Mouse (Mus musculus): ENCODE data around the gene A630089N07Rik. TPM values are rescaled to one million over a fixed set of nuclear protein-coding genes. Genes with fewer than 3 reads are reported as not detected.

A630089N07Rik gene
- total and polyA plus RNA-seq, 3 experiments = 0.84 to 1.8 (median 1.5) TPM

DNA sequence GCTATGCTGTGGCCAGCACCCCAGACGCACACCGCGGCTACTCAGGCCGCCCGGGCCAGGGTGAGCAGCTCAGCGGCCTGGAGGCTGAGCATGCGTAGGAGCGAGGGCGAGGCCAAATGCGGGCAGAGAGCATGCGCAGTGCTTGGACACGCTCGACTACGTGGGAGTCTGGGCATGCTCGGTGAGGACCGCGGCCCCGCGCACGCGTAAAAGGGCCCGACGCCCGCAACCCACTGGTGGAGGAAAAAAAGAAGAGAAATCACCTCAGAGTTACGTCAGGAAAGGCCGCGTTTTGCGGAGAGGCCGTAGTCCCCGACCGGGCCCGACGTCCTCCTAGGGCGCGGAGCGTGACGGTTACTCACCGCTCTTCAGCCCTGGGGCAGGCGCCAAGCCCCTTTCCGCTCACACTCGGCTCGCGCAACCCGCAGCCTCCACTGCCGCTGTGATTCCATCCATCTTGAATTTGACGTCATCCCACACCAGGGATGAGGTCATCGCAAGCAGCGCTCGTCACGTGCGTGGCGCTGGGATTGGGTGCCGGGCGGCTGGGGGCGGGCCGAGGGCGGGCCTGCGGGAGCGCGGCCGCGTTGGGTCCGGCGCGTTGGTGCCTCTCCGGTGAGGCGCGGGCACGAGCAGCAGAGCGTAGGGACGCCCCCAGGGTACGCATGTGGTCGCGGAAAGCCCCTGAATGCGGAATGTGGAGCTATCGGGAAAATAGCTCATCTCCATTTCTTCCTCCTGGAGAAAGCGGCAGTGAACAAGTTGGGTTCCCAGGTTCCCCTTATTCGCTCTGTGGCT, 119.9 kb downstream of the A630089N07Rik start, which contains the start of the genes C2cd2 and Zbtb21:
TSS of gene C2cd2 (minus strand) at position 448 of the 798 bp plus-strand sequence.
TSS of gene Zbtb21 (minus strand) at position 472 of the 798 bp plus-strand sequence.
- TF ChIP-seq CTCF (IDR thresholded peaks at IDR 0.05) (peak; percentile 2; the same call in 1 of the 2 replicates), EP300 (IDR thresholded peaks at IDR 0.05; ENCODE audit: insufficient read depth, low read depth, low read length) (0 out of 2 replicates have a peak, but pooled peaks have one; percentile 30), POLR2A (IDR thresholded peaks at IDR 0.05; ENCODE audit: insufficient read depth, low read depth, low read length) (peak; percentile 75)
- peak; percentile 96 to 98 for DNase-seq
- peaks cover 4% of the 10 kb centered on the region; the same call in 1 of the 2 replicates for H3K4me1 ChIP-seq (ENCODE audit: control insufficient read depth, insufficient read depth, low read length)
- H3K36me3 ChIP-seq (ENCODE audit: control insufficient read depth, insufficient read depth, low read length) = peaks cover 3% of the 10 kb centered on the region
- H3K9ac ChIP-seq (ENCODE audit: low read depth, low read length) = peak within 1 kb of the TSS; percentile 74
- H3K79me2 ChIP-seq (replicated peaks; ENCODE audit: control insufficient read depth, insufficient read depth, low read length) = no peaks in the 10 kb centered on the region
- peak within 1 kb of the TSS; percentile 69 for H3K4me3 ChIP-seq
- intact Hi-C loops (cut with DNase I) = loop anchor here (1.0 kb wide), 2 partner anchors 35 to 40 kb away; partner anchors contain the start of gene B230307C23Rik
- 1% methylated on average over 78 of the region's 78 CpGs for WGBS
- no peaks in the 10 kb centered on the region for H3K27me3 ChIP-seq (ENCODE audit: control insufficient read depth, insufficient read depth, low read length)
- H3K27ac ChIP-seq = peak within 1 kb of the TSS; percentile 99

DNA sequence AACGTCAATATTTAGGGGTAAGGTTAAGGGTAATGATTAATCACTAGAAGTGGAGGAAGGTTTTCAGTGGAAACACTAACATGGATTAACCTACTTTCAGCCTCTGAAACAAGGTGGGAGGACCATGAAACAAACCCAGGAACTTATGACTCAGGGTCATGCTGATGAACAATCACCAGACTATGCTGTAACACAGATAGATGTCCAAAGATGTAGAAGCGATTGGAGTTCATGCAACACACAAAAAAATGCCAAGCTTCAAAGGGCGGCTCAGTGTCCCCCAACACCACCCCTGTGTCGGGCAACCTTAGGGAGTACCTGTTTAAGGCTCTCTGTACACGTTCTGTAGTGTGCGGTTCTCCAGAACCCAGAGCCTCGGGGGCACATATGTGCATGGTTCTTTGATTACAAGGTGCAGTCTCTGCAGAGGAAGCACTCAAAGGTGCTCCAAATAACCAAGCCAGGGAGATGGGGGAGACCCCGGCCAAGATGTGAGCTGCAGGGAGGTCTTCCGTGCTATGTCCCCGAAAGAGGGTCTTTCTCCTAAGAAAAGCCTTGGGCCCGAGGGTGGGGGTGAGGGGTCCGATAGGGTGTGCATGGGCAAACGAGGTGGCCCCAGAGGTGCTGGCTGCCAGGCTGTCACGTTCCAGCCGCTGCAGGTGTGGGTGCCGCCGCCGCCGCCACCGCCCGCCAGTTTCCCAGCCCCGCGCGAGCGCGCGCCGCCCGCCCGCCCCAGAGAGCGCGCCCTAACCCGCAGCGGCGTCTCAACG, 120.7 kb downstream of the A630089N07Rik start:
- TF ChIP-seq CTCF (IDR thresholded peaks at IDR 0.05) (no peak), POLR2A (IDR thresholded peaks at IDR 0.05; ENCODE audit: insufficient read depth, low read depth, low read length) (0 out of 2 replicates have a peak, but pooled peaks have one; percentile 15)
- WGBS = 6% methylated on average over 35 of the region's 36 CpGs
- Histone ChIP-seq H3K27ac (peak overlapping the region; percentile 99), H3K27me3 (ENCODE audit: control insufficient read depth, insufficient read depth, low read length) (no peaks in the 10 kb centered on the region), H3K4me3 (peak overlapping the region; percentile 69), H3K79me2 (replicated peaks; ENCODE audit: control insufficient read depth, insufficient read depth, low read length) (peaks cover 1% of the 10 kb centered on the region; the same call in 1 of the 2 replicates), H3K4me1 (ENCODE audit: control insufficient read depth, insufficient read depth, low read length) (peaks cover 4% of the 10 kb centered on the region; the same call in 1 of the 2 replicates), H3K36me3 (ENCODE audit: control insufficient read depth, insufficient read depth, low read length) (peaks cover 8% of the 10 kb centered on the region), H3K9ac (ENCODE audit: low read depth, low read length) (peak overlapping the region; percentile 74)
- intact Hi-C loops (cut with DNase I) = loop anchor here (1.0 to 2.0 kb wide), 4 partner anchors 36 to 111 kb away; partner anchors contain the start of genes B230307C23Rik and Prdm15
- DNase-seq = no peak

DNA sequence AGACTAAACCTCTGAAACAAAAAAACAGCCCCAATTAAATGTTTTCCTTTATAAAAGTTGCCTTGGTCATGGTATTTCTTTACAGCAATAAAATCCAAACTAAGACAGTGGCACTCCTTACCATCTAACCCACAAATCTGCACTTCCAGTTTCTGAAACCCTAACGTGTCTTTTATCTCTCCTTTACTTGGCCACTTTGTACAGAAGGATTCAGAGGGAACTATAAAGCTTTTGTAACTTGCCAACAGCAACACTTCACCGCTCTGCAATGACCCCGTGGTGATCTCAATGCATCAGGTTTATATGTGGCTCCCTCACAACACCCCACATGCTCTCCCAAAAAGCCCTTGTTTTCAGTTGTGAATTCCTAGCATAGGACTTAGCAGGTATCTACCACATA, 121.9 kb downstream of the A630089N07Rik start:
- Histone ChIP-seq H3K4me3 (no peak overlapping the region), H3K4me1 (ENCODE audit: control insufficient read depth, insufficient read depth, low read length) (peaks cover 4% of the 10 kb centered on the region; the same call in 1 of the 2 replicates), H3K9ac (ENCODE audit: low read depth, low read length) (no peak overlapping the region), H3K27ac (no peak overlapping the region), H3K27me3 (ENCODE audit: control insufficient read depth, insufficient read depth, low read length) (no peaks in the 10 kb centered on the region), H3K36me3 (ENCODE audit: control insufficient read depth, insufficient read depth, low read length) (peaks cover 10% of the 10 kb centered on the region), H3K79me2 (replicated peaks; ENCODE audit: control insufficient read depth, insufficient read depth, low read length) (peaks cover 3% of the 10 kb centered on the region; the same call in 1 of the 2 replicates)
- intact Hi-C loops (cut with DNase I) = loop anchor here (2.0 kb wide), 2 partner anchors 64 to 110 kb away; partner anchors contain the start of gene Prdm15
- 83% methylated on average over 3 of the region's 3 CpGs for WGBS
- TF ChIP-seq CTCF (IDR thresholded peaks at IDR 0.05) = no peak
- TF ChIP-seq POLR2A (IDR thresholded peaks at IDR 0.05; ENCODE audit: insufficient read depth, low read depth, low read length) = no peak
- TF ChIP-seq EP300 (IDR thresholded peaks at IDR 0.05; ENCODE audit: insufficient read depth, low read depth, low read length) = no peak
- DNase-seq = no peak

DNA sequence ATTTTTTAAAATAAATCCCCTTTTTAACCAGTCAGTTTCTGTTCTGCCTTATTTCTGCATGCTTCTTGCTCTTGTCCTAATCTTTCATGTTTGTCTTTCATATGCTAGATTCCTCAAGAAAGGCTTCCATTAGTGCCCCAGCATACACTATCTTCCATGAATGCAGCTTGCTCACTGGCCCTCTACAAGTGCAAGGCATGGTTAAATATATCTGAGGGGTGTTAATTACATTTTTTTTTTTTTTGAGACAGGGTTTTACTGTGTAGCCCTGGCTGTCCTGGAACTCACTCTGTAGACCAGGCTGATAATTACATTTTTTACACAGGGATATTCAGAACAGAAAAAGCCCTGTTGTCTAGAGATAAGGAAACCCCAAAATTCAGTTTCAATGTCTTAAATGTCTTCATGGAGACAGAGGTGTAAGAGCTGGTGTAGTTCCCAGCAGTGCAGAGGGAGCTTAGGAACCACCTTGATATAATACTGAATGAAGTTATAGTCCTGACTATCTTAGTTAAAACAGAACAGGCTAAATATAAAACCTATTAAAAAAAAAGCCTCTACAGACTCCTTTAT, 123.8 kb downstream of the A630089N07Rik start:
- no peak for DNase-seq
- H3K79me2 ChIP-seq (replicated peaks; ENCODE audit: control insufficient read depth, insufficient read depth, low read length) = peaks cover 3% of the 10 kb centered on the region; the same call in 1 of the 2 replicates
- no peak for TF ChIP-seq EP300 (IDR thresholded peaks at IDR 0.05; ENCODE audit: insufficient read depth, low read depth, low read length)
- TF ChIP-seq CTCF (IDR thresholded peaks at IDR 0.05) = no peak
- peaks cover 13% of the 10 kb centered on the region for H3K36me3 ChIP-seq (ENCODE audit: control insufficient read depth, insufficient read depth, low read length)
- intact Hi-C loops (cut with DNase I) = no loop called here
- H3K27me3 ChIP-seq (ENCODE audit: control insufficient read depth, insufficient read depth, low read length) = no peaks in the 10 kb centered on the region
- no peak overlapping the region for H3K27ac ChIP-seq
- H3K4me1 ChIP-seq (ENCODE audit: control insufficient read depth, insufficient read depth, low read length) = peaks cover 4% of the 10 kb centered on the region; the same call in 1 of the 2 replicates
- H3K9ac ChIP-seq (ENCODE audit: low read depth, low read length) = no peak overlapping the region
- H3K4me3 ChIP-seq = no peak overlapping the region

DNA sequence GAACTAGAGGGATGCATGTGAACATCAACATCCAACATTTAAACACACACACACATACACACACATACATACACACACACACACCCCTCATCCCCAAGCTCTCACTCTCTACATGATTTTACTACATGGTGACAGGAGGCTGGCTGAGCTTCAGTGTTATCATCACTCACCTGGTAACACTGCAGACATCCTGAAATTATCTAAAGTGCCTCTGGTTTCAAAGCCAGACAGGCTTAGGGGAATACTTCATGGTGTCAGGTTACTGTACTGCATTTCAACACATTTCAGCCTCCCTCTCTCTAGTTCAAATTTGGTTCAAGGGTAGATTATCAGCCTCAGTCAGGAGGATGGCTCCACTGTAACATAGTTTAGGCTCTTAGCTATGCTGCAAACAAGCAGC, 124.6 kb downstream of the A630089N07Rik start:
- Histone ChIP-seq H3K9ac (ENCODE audit: low read depth, low read length) (no peak overlapping the region), H3K36me3 (ENCODE audit: control insufficient read depth, insufficient read depth, low read length) (peaks cover 13% of the 10 kb centered on the region), H3K79me2 (replicated peaks; ENCODE audit: control insufficient read depth, insufficient read depth, low read length) (peaks cover 3% of the 10 kb centered on the region; the same call in 1 of the 2 replicates), H3K4me1 (ENCODE audit: control insufficient read depth, insufficient read depth, low read length) (peaks cover 4% of the 10 kb centered on the region; the same call in 1 of the 2 replicates), H3K4me3 (no peak overlapping the region), H3K27me3 (ENCODE audit: control insufficient read depth, insufficient read depth, low read length) (no peaks in the 10 kb centered on the region), H3K27ac (no peak overlapping the region)
- intact Hi-C loops (cut with DNase I) = no loop called here
- DNase-seq = peak in 1 of 2 experiments; percentile 34
- TF ChIP-seq POLR2A (IDR thresholded peaks at IDR 0.05; ENCODE audit: insufficient read depth, low read depth, low read length) (0 out of 2 replicates have a peak, but pooled peaks have one; percentile 11), CTCF (IDR thresholded peaks at IDR 0.05) (no peak), EP300 (IDR thresholded peaks at IDR 0.05; ENCODE audit: insufficient read depth, low read depth, low read length) (no peak)
